Mouse (Mus musculus): Measurements from ENCODE around the gene Pax8. TPM values are rescaled to one million over a fixed set of nuclear protein-coding genes. Genes with fewer than 3 reads are reported as not detected.

Pax8 gene
- polyA plus RNA-seq, 1 experiment from 2014 or later = 27.1 TPM

GRCm38 (mm10) chr2:24378747-24379450 lies 96.5 kb downstream of the Pax8 start:
- H3K9ac ChIP-seq = no peak overlapping the region
- H3K27ac ChIP-seq = no peak overlapping the region
- H3K9me3 ChIP-seq (replicated peaks) = no peaks in the 10 kb centered on the region
- no peaks in the 10 kb centered on the region for H3K36me3 ChIP-seq
- WGBS = 86% methylated on average over 5 of the region's 5 CpGs
- H3K4me3 ChIP-seq = no peak overlapping the region
- no peaks in the 10 kb centered on the region for H3K27me3 ChIP-seq
- H3K4me2 ChIP-seq (replicated peaks) = no peak overlapping the region
- no peak for ATAC-seq (ENCODE audit: low FRiP score)
- H3K4me1 ChIP-seq = no peaks in the 10 kb centered on the region

Other genes with a start within 250 kb of the Pax8 start
- 0.18 TPM in 1 of 2 replicates, not detected in the other for gene Il1f5, start 198.6 kb downstream of the Pax8 start, polyA plus RNA-seq (2016; fragmentation: Nextera tagmentation; extraction: Ambion mirVana)
- not detected in 2 replicates for gene Il1f10, start 184.4 kb downstream of the Pax8 start, polyA plus RNA-seq (2016; fragmentation: Nextera tagmentation; extraction: Ambion mirVana)
- 0.31 TPM in 1 of 2 replicates, not detected in the other for gene Il1rn, start 138.7 kb downstream of the Pax8 start, polyA plus RNA-seq (2016; fragmentation: Nextera tagmentation; extraction: Ambion mirVana)
- 1.7 and 2.0 TPM in 2 replicates for gene Psd4, start 108.0 kb downstream of the Pax8 start, polyA plus RNA-seq (2016; fragmentation: Nextera tagmentation; extraction: Ambion mirVana)